Mouse (Mus musculus): Measurements from ENCODE around the gene Fam210b. TPM values are rescaled to one million over a fixed set of nuclear protein-coding genes. Genes with fewer than 3 reads are reported as not detected.

The Fam210b gene
- total RNA-seq (2023) = 9.4 TPM

DNA sequence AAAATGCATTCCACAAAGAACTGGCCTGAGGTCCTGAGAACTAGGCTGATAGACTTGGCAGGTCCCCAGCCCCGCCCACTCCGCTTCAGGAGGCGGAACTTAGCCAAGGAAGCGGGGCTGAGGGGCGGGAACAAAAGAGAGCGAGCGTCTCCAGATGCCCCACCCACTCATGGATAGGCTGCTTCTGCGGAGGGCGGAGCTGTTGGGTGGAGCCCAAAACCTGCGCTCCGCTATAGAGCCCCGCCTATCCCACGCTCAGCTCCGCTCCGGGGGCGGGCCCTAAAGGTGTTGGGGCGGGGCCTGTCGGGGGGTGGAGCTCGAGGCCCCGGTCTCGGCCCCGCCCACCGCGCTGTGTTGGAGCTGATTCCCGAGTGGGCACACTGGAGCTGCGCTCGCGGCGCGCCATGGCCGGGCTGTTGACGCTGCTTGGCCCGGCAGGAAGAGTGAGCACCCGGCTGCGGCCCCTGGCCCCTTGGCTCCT lies at the start of gene Fam210b:
Gene Fam210b, plus strand, starts transcription at position 308 of the 481 bp plus-strand sequence.

DNA sequence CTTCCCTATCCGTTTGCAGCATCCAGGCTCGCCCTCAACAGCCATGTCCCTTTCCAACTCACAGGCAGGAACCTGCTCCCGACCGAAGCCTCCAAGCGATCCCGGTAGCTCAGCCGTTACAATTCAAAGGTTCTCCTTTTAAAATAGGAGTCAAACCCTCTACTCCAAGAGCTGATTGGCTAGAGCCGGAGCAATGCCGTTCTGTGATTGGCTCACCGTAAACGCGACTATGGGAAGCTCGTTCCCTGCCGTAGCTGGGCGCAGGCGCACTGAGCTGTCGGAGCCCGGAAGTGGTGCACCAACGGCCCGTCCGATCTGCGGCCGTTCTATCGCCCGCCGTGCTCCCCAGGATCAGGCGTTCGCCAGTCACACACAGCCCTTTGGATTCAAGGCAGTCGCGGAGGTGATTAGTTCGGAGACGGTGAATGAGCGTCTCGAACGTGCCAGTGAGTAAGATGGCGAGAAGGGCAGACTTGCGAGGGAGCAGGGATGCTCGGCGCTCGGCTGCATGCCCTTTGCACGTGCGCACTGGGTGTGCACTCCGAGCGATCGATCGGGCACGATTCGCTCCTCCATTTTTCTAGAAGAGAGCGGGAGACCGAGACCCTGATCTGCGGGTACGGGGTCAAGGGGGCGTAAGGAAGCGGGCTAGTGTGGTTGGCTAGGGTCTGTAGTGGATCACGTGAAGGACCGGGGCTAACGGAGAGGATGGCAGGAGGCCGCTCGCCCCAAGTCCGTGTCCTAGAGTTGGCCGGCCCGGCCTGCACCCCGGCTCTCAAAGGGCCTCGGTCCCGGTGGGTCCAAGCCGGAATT lies 25.3 kb downstream of the Fam210b start, which contains the start of the genes Aurka and Cstf1:
Gene Aurka, minus strand, starts transcription at position 125 of the 813 bp plus-strand sequence.
Gene Cstf1, plus strand, starts transcription at position 271 of the 813 bp plus-strand sequence.

DNA sequence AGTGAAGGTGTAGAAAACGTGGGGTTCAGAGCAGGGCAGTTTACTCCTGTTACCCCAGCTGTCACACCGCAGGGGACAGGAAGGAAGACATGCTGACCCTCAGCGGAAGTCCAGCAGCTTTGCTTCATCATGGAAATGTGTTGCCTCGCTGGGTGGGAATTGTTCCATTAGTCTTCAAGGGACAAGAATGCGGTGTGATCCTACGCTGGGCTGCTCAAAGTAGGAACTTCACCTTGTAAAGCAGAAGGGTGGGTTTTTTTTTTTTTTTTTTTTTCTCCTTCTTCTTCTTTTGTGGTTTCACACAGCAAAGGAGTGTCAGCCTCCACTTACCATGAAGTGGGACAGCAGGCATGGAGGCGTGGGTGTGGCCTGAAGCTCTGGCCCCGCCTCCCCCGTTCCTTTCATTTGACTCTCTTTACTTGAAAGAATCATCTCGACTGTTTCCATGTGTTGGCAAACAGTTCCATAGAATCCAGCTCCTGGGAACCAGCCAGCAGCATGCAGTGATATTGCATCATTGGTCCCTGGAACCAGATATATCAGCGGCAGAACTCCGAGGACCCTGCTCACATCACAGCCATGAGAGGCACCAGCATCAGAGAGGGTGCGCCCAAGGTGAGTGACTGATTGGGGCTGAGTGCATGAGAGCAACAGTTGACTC lies 48.2 kb downstream of the Fam210b start, which contains the start of gene Cass4:
Gene Cass4, plus strand, starts transcription at position 404 of the 661 bp plus-strand sequence.

Other genes starting within 250 kb of the Fam210b start
- not detected for gene Mc3r, start 97.1 kb upstream of the Fam210b start, total RNA-seq (2023)
- gene Aurka, start 25.0 kb downstream of the Fam210b start, total RNA-seq (2023) = 9.6 TPM
- gene Cstf1, start 25.1 kb downstream of the Fam210b start, total RNA-seq (2023) = 36.6 TPM
- 0.83 TPM for gene Cass4, start 48.2 kb downstream of the Fam210b start, total RNA-seq (2023)
- 75.4 TPM for gene Rtf2, start 95.0 kb downstream of the Fam210b start, total RNA-seq (2023)
- not detected for gene Gcnt7, start 113.0 kb downstream of the Fam210b start, total RNA-seq (2023)
- 6.7 TPM for gene Fam209, start 127.0 kb downstream of the Fam210b start, total RNA-seq (2023)
- not detected for gene Tfap2c, start 204.0 kb downstream of the Fam210b start, total RNA-seq (2023)

Data from CD4-positive naive resting alpha-beta T cell, adult 57 days (primary cell).